Mouse (Mus musculus) kidney, postnatal 10 days (tissue): Measurements from ENCODE around the gene Olfr609.
"Not testable (repeated sequence)": the region's sequence is repeated elsewhere in the genome, so short reads cannot be mapped to it uniquely, and the experiment has no call there.

Source experiments
- DNase-seq: peaks from one replicate; pipeline ENCODE4 v3.0.0; 2021; ENCODE audit warnings: mixed read lengths

Gene Olfr609

GRCm38 (mm10) chr7:103497962-103498361 lies at the start of gene Olfr609:
Gene Olfr609, minus strand, starts transcription at chr7:103498062.
- DNase-seq = no peak

- not testable (repeated sequence) for DNase-seq
Measured at GRCm38 (mm10) chr7:103542617-103543016, 44.8 kb upstream of the Olfr609 start, which contains the start of gene Olfr612. Gene Olfr612, minus strand, starts transcription at chr7:103542717.

- not testable (repeated sequence) for DNase-seq
Measured at GRCm38 (mm10) chr7:103520746-103521145, 22.9 kb upstream of the Olfr609 start, which contains the start of gene Olfr611. Gene Olfr611, minus strand, starts transcription at chr7:103520846.

GRCm38 (mm10) chr7:103512022-103512421 lies 14.2 kb upstream of the Olfr609 start, which contains the start of gene Olfr610:
Gene Olfr610, minus strand, starts transcription at chr7:103512122.
- DNase-seq = no peak

GRCm38 (mm10) chr7:103477106-103477505 lies 20.8 kb downstream of the Olfr609 start:
- not testable (repeated sequence) for DNase-seq

GRCm38 (mm10) chr7:103469577-103469976 lies 28.3 kb downstream of the Olfr609 start, which contains the start of gene Olfr608:
Gene Olfr608, plus strand, starts transcription at chr7:103469877.
- no peak for DNase-seq

- DNase-seq = no peak
Measured at GRCm38 (mm10) chr7:103460590-103460989, 37.3 kb downstream of the Olfr609 start.

- DNase-seq = no peak
Measured at GRCm38 (mm10) chr7:103448746-103449145, 49.1 kb downstream of the Olfr609 start, which contains the start of gene Olfr606. Gene Olfr606, plus strand, starts transcription at chr7:103449046.

- DNase-seq = no peak
Measured at GRCm38 (mm10) chr7:103445339-103445738, 52.5 kb downstream of the Olfr609 start, which contains the start of gene Olfr605. Gene Olfr605, minus strand, starts transcription at chr7:103445439.
